Mouse (Mus musculus) spleen, adult 12 weeks (tissue): Measurements from ENCODE around the gene Akap1.
A peak's percentile ranks its signal among the peaks of the same experiment; 100 is the strongest.
"Not testable (repeated sequence)": the region's sequence is repeated elsewhere in the genome, so short reads cannot be mapped to it uniquely, and the experiment has no call there.

Experiments
- DNase-seq: peaks from one replicate; pipeline ENCODE4 v3.0.0; 2022; ENCODE audit warnings: low spot score

Gene Akap1

GRCm38 (mm10) chr11:88864458-88865197 is at the start of gene Akap1:
Akap1 (minus strand) TSS chr11:88864586.
- peak; percentile 76 for DNase-seq

GRCm38 (mm10) chr11:88909388-88910036 is 45.1 kb upstream of the Akap1 start:
- DNase-seq: no peak

GRCm38 (mm10) chr11:88908557-88909211 is 44.3 kb upstream of the Akap1 start:
- peak; percentile 19 for DNase-seq

- no peak for DNase-seq
These were observed 43.5 kb upstream of the Akap1 start for GRCm38 (mm10) chr11:88907886-88908285.

- DNase-seq: no peak
These were observed 41.2 kb upstream of the Akap1 start for GRCm38 (mm10) chr11:88905621-88906020.

GRCm38 (mm10) chr11:88904080-88904479 is 39.7 kb upstream of the Akap1 start:
- no peak for DNase-seq

GRCm38 (mm10) chr11:88902762-88903161 is 38.4 kb upstream of the Akap1 start:
- no peak for DNase-seq

GRCm38 (mm10) chr11:88901341-88901802 is 37.0 kb upstream of the Akap1 start:
- DNase-seq: no peak

GRCm38 (mm10) chr11:88899561-88899960 is 35.2 kb upstream of the Akap1 start:
- no peak for DNase-seq

GRCm38 (mm10) chr11:88898380-88898763 is 34.0 kb upstream of the Akap1 start:
- no peak for DNase-seq

GRCm38 (mm10) chr11:88897624-88898379 is 33.4 kb upstream of the Akap1 start:
- DNase-seq: no peak

GRCm38 (mm10) chr11:88895800-88896232 is 31.4 kb upstream of the Akap1 start:
- not testable (repeated sequence) for DNase-seq

- not testable (repeated sequence) for DNase-seq
These were observed 30.8 kb upstream of the Akap1 start for GRCm38 (mm10) chr11:88895235-88895634.

- not testable (repeated sequence) for DNase-seq
These were observed 29.9 kb upstream of the Akap1 start for GRCm38 (mm10) chr11:88894279-88894678.

- DNase-seq: not testable (repeated sequence)
These were observed 29.1 kb upstream of the Akap1 start for GRCm38 (mm10) chr11:88893501-88893900.

GRCm38 (mm10) chr11:88892789-88893188 is 28.4 kb upstream of the Akap1 start:
- DNase-seq: not testable (repeated sequence)

GRCm38 (mm10) chr11:88891921-88892561 is 27.7 kb upstream of the Akap1 start:
- DNase-seq: not testable (repeated sequence)

GRCm38 (mm10) chr11:88891446-88891845 is 27.1 kb upstream of the Akap1 start:
- not testable (repeated sequence) for DNase-seq

GRCm38 (mm10) chr11:88890904-88891303 is 26.5 kb upstream of the Akap1 start:
- DNase-seq: not testable (repeated sequence)

- DNase-seq: no peak
These were observed 24.6 kb upstream of the Akap1 start for GRCm38 (mm10) chr11:88888996-88889395.

GRCm38 (mm10) chr11:88884376-88885065 is 20.1 kb upstream of the Akap1 start:
- DNase-seq: no peak
